Mouse (Mus musculus): Measurements from ENCODE around the gene 1600002K03Rik.
A peak's percentile ranks its signal among the peaks of the same experiment; 100 is the strongest.

The 1600002K03Rik gene

DNA sequence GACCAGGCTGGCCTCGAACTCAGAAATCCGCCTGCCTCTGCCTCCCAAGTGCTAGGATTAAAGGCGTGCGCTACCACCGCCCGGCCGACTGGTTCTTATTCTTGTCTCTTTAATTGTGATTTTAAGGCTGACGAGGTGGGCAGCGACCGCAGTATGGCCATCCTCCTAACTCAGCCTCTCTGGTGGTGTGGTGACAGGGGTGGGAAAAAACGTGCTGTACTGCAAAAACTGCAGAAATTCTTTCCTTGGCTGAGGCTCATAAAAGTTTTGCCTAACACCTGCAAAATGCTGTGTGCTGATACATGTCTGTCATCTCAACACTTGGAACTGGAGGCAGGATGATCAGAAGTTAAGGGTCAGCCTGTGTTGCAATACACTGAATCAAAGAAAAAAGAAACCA is 614 bp downstream of the 1600002K03Rik start:
- Histone ChIP-seq H3K4me3 (replicated peaks; ENCODE audit: low read length) (peak overlapping the region; percentile 83), H3K4me1 (replicated peaks; ENCODE audit: low read depth, low read length) (peaks cover 70% of the 10 kb centered on the region), H3K27me3 (ENCODE audit: insufficient read depth, low read length) (peaks cover 12% of the 10 kb centered on the region), H3K36me3 (ENCODE audit: insufficient read depth, low read length) (peaks cover 57% of the 10 kb centered on the region), H3K9me3 (ENCODE audit: low read length) (no peaks in the 10 kb centered on the region)
- TF ChIP-seq CTCF (conservative IDR thresholded peaks at IDR 0.05; ENCODE audit: low read length) (no peak), NANOG (IDR thresholded peaks at IDR 0.05; ENCODE audit: borderline replicate concordance, low read length) (no peak), POU5F1 (IDR thresholded peaks at IDR 0.05; ENCODE audit: borderline replicate concordance, low read length) (no peak)

DNA sequence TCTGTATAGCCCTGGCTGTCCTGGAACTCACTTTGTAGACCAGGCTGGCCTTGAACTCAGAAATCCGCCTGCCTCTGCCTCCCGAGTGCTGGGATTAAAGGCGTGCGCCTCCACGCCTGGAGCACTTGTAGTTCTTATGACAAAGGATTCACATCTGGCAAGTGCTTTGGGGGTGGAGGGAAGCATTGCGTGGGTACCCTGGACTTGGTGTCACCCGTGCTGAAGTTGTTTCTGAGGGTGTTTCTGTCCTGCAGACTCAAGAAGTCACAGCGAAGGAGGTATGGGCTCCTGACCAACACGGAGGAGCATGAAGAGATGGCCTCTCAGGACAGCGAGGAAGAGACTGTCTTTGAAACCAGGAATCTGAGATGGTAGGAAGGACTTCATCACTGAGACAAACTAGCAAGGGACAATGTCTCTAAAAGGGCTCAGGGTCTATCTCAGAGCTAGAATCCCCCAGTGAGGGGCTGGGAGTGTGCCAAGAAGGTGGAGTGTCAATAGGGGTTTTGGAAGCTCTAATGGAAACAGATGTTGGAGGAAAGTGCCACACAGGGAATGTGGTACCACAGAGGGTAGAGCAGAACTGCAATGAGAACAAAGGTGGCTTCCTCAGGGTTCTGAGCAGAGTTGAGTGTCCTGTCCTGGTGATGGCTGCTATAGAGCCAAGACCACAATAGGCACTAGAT is 1.4 kb downstream of the 1600002K03Rik start:
- TF ChIP-seq CTCF (conservative IDR thresholded peaks at IDR 0.05; ENCODE audit: low read length) (no peak), NANOG (IDR thresholded peaks at IDR 0.05; ENCODE audit: borderline replicate concordance, low read length) (no peak), POU5F1 (IDR thresholded peaks at IDR 0.05; ENCODE audit: borderline replicate concordance, low read length) (no peak)
- Histone ChIP-seq H3K9me3 (ENCODE audit: low read length) (no peaks in the 10 kb centered on the region), H3K36me3 (ENCODE audit: insufficient read depth, low read length) (peaks cover 52% of the 10 kb centered on the region), H3K4me3 (replicated peaks; ENCODE audit: low read length) (no peak overlapping the region; the same call in 1 of the 2 replicates), H3K27me3 (ENCODE audit: insufficient read depth, low read length) (peaks cover 16% of the 10 kb centered on the region), H3K4me1 (replicated peaks; ENCODE audit: low read depth, low read length) (peaks cover 71% of the 10 kb centered on the region)

GRCm38 (mm10) chr10:80174705-80175104 is 2.0 kb downstream of the 1600002K03Rik start:
- Histone ChIP-seq H3K4me3 (replicated peaks; ENCODE audit: low read length) (no peak overlapping the region), H3K9me3 (ENCODE audit: low read length) (no peaks in the 10 kb centered on the region), H3K36me3 (ENCODE audit: insufficient read depth, low read length) (peaks cover 46% of the 10 kb centered on the region), H3K4me1 (replicated peaks; ENCODE audit: low read depth, low read length) (peaks cover 66% of the 10 kb centered on the region), H3K27me3 (ENCODE audit: insufficient read depth, low read length) (peaks cover 17% of the 10 kb centered on the region)
- no peak for TF ChIP-seq NANOG (IDR thresholded peaks at IDR 0.05; ENCODE audit: borderline replicate concordance, low read length)
- TF ChIP-seq CTCF (conservative IDR thresholded peaks at IDR 0.05; ENCODE audit: low read length), result peak; percentile 44

DNA sequence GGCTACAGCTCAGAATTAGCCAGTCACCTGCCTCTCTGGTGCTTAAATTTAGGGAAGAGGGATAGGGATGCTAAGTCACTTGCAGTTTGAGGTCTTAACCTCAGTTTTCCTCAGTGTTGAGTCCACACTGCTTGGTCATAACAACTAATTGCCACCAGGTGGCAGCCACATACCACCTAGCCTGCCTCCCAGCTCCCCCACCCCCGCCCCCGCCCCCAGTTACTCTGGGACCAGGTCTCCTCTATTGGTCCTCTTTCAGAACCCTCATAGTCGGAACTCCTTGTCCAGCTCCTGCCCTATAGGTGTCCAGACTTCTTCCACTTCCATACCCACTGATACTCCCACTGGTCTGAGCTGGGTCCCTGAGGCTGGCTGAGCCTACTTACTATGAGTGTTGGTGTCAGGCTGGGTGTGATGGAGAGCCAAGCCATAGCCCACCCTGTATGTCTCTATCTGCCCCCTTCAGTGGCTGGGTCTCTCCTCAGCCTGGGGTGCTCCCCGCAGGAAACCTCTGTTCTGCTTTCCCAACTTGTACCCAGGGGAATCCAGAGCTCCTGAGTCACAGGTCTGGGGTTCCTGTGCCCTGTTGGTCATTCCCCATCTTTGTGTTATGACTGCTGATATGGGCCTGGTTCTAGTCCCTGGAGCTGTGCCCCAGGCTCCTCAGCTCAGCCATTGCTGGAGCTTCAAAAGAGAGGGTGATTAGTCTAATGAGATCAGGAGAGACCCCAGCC is 3.0 kb downstream of the 1600002K03Rik start:
- no peaks in the 10 kb centered on the region for H3K9me3 ChIP-seq (ENCODE audit: low read length)
- peaks cover 27% of the 10 kb centered on the region for H3K27me3 ChIP-seq (ENCODE audit: insufficient read depth, low read length)
- peaks cover 36% of the 10 kb centered on the region for H3K36me3 ChIP-seq (ENCODE audit: insufficient read depth, low read length)
- TF ChIP-seq CTCF (conservative IDR thresholded peaks at IDR 0.05; ENCODE audit: low read length) (peak; percentile 54), NANOG (IDR thresholded peaks at IDR 0.05; ENCODE audit: borderline replicate concordance, low read length) (no peak)
- H3K4me3 ChIP-seq (replicated peaks; ENCODE audit: low read length), result no peak overlapping the region
- peaks cover 65% of the 10 kb centered on the region for H3K4me1 ChIP-seq (replicated peaks; ENCODE audit: low read depth, low read length)

DNA sequence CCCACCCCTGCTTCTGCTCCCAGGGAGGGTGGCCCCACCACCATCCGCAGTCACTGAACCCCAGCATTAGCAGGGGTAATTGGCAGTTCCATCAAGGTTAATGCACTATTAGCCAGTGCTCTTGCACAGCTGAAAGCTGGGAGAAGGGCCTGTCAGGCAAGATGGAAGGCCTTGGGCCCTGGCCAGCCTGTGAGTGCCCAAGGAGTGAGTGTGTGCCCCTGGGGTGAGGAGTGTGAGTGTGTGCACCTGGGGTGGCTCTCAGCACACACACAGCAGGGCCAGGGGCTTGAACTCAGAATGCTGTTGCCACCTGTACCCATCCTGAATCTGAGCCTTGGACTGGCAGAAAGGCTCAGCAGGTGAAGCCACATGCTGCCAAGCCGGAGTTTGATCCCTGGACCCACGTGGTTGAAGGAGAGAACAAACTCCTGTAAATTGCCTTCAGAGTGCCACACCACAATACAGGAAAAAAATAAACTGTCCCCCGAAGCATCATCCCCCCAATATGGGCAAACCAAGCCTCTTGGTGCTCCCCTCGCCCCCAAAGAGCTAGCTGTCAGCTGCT is 3.6 kb downstream of the 1600002K03Rik start:
- TF ChIP-seq POU5F1 (IDR thresholded peaks at IDR 0.05; ENCODE audit: borderline replicate concordance, low read length), result no peak
- no peak for TF ChIP-seq NANOG (IDR thresholded peaks at IDR 0.05; ENCODE audit: borderline replicate concordance, low read length)
- TF ChIP-seq CTCF (conservative IDR thresholded peaks at IDR 0.05; ENCODE audit: low read length), result no peak
- no peaks in the 10 kb centered on the region for H3K9me3 ChIP-seq (ENCODE audit: low read length)
- peaks cover 30% of the 10 kb centered on the region for H3K36me3 ChIP-seq (ENCODE audit: insufficient read depth, low read length)
- peaks cover 59% of the 10 kb centered on the region for H3K4me1 ChIP-seq (replicated peaks; ENCODE audit: low read depth, low read length)
- no peak overlapping the region for H3K4me3 ChIP-seq (replicated peaks; ENCODE audit: low read length)
- H3K27me3 ChIP-seq (ENCODE audit: insufficient read depth, low read length), result peaks cover 34% of the 10 kb centered on the region

DNA sequence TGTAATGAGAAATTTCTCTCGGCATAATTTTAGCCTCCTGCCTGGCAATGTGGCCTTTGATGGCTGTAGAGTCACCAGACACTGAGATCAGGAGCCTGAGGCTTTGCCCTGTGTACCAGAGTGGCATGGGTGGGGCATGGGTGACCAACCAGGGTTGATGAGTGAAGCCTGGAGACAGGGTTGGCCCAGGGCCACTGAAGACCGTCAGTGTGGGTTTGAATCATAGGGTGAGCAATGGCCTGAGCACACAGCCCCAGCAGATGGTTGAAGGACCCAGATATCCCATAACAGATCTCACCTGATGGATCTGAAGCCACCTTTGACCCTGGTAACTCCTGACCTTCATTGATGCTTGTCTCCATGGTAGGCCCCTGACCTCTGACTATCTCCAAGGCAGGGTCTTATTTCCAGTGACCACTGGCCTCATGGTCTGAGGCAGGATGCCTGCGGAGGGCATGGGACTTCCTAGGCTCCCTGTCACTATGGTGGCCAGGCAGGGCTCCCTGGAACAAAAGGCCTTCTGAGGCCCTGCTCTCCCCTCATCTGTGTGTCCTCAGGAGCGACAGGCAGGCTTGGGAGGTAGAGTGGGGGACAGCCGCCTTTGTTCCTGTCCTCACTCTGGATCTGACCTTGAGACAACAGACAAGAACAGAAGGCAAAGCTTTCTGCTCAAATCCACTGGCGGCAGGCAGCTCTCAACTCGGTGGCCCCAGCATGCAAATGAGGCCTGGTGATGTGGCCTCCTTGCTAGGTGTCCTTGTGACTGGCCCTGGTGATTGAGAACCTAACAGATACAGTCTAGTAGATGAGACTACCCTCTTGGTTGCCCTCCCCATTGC is 4.9 kb downstream of the 1600002K03Rik start:
- Histone ChIP-seq H3K36me3 (ENCODE audit: insufficient read depth, low read length) (peaks cover 18% of the 10 kb centered on the region; the same call in 1 of the 2 replicates), H3K4me3 (replicated peaks; ENCODE audit: low read length) (no peak overlapping the region), H3K9me3 (ENCODE audit: low read length) (no peaks in the 10 kb centered on the region), H3K27me3 (ENCODE audit: insufficient read depth, low read length) (peaks cover 47% of the 10 kb centered on the region), H3K4me1 (replicated peaks; ENCODE audit: low read depth, low read length) (peaks cover 55% of the 10 kb centered on the region)
- TF ChIP-seq CTCF (conservative IDR thresholded peaks at IDR 0.05; ENCODE audit: low read length) (no peak), POU5F1 (IDR thresholded peaks at IDR 0.05; ENCODE audit: borderline replicate concordance, low read length) (no peak), NANOG (IDR thresholded peaks at IDR 0.05; ENCODE audit: borderline replicate concordance, low read length) (no peak)

- no peak for TF ChIP-seq CTCF (conservative IDR thresholded peaks at IDR 0.05; ENCODE audit: low read length)
- no peak for TF ChIP-seq POU5F1 (IDR thresholded peaks at IDR 0.05; ENCODE audit: borderline replicate concordance, low read length)
- TF ChIP-seq NANOG (IDR thresholded peaks at IDR 0.05; ENCODE audit: borderline replicate concordance, low read length), result no peak
- peaks cover 15% of the 10 kb centered on the region; the same call in 1 of the 2 replicates for H3K36me3 ChIP-seq (ENCODE audit: insufficient read depth, low read length)
- H3K27me3 ChIP-seq (ENCODE audit: insufficient read depth, low read length), result peaks cover 58% of the 10 kb centered on the region
- H3K9me3 ChIP-seq (ENCODE audit: low read length), result no peaks in the 10 kb centered on the region
- H3K4me1 ChIP-seq (replicated peaks; ENCODE audit: low read depth, low read length), result peaks cover 44% of the 10 kb centered on the region
- peak within 1 kb of the TSS; percentile 82 for H3K4me3 ChIP-seq (replicated peaks; ENCODE audit: low read length)
Measured at GRCm38 (mm10) chr10:80179068-80180051, 6.6 kb downstream of the 1600002K03Rik start, which contains the start of gene Efna2. TSS of gene Efna2 (plus strand) at chr10:80179482.
